Mouse (Mus musculus): ENCODE measurements around the gene Pxt1.
"Not testable (repeated sequence)": the region's sequence is repeated elsewhere in the genome, so short reads cannot be mapped to it uniquely, and the experiment has no call there.

Pxt1 gene

DNA sequence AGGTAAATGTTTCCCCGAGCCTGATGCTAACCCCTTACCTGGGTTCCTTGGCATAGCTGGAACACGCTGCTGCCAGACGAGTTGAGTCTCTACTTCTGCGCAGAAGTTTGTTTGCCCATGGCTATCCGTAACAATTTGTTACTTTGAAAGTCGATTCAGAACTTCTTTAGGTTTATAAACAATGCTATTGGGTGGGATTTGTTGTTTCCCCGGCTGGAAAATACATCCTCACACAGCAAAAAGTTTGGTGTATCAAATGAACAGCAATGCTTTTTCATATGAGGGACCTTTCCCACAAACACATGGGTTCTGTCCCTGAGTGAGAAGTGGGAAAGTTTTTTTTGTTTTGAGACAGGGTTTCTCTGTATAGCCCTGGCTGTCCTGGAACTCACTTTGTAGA, at the start of gene Pxt1:
Gene Pxt1 (minus strand): TSS at position 101 of the 400 bp plus-strand sequence.
- DNase-seq (ENCODE audit: low spot score) = no peak

- not testable (repeated sequence) for DNase-seq (ENCODE audit: low spot score)
Measured at GRCm38 (mm10) chr17:28993004-28993403, 49.4 kb upstream of the Pxt1 start.

DNA sequence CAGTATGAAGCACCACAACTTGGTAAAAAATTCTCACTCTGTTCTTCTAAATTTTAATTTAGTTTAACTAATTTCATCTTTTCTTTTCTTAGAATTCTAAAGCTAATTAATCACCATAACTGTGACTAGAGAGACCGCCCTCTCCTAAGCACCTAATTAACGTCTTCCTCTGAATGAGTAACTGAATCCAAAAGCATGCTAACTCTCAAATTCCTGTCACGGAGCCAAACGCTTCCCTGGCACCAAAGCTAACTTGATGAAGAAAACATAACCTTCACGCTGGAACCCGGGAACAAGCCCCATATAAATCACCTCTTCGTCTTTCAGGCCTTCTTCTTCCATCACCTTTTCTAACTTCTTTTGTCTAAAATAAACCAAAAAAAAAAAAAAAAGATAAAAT, 48.5 kb upstream of the Pxt1 start:
- no peak for DNase-seq (ENCODE audit: low spot score)

- DNase-seq (ENCODE audit: low spot score) = no peak
Measured at GRCm38 (mm10) chr17:28991286-28991685, 47.6 kb upstream of the Pxt1 start.

DNA sequence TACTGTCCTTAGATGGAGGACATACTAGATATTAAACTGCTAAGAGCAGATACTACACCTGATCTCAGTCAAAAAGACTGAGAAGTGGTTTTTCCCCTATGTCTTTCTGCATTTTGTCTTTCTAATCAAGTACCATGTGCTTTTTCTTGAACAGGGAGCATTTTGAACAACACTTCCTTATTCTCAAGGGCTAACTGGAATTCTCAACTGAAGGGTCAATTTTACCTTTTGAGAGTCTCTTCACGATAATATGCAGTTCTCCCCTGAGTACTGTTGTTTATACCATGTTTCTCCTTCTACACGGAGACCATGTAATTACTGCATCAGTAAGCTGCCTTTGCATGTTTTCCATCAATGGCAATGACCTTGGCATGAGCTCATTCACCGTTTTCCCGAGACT, 46.4 kb upstream of the Pxt1 start:
- DNase-seq (ENCODE audit: low spot score) = no peak

GRCm38 (mm10) chr17:28988996-28989395, 45.4 kb upstream of the Pxt1 start:
- DNase-seq (ENCODE audit: low spot score) = no peak

GRCm38 (mm10) chr17:28988291-28988690, 44.7 kb upstream of the Pxt1 start:
- no peak for DNase-seq (ENCODE audit: low spot score)

GRCm38 (mm10) chr17:28987713-28988112, 44.1 kb upstream of the Pxt1 start:
- no peak for DNase-seq (ENCODE audit: low spot score)

- no peak for DNase-seq (ENCODE audit: low spot score)
Measured at GRCm38 (mm10) chr17:28986833-28987232, 43.2 kb upstream of the Pxt1 start.

GRCm38 (mm10) chr17:28984724-28985420, 41.2 kb upstream of the Pxt1 start:
- no peak for DNase-seq (ENCODE audit: low spot score)

DNA sequence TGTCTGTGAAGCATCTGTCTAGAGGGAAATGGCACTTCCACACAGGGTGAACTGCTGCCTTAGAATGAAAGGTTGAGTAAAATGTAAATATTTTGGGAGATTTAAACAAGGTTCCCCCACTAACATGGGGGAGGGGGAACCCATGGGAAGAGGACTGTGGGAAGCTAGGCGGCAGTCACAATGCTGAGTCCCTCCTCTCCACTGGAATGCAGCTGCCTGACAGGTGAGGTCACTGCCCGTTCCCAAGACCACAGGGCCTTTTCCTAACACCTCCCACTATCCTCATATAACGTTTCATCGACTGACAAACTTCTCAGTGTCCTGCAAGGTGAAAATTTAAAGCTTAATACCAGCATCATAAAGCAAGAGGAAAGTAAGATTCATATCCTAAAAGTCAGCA, 39.0 kb upstream of the Pxt1 start:
- DNase-seq (ENCODE audit: low spot score) = no peak

DNA sequence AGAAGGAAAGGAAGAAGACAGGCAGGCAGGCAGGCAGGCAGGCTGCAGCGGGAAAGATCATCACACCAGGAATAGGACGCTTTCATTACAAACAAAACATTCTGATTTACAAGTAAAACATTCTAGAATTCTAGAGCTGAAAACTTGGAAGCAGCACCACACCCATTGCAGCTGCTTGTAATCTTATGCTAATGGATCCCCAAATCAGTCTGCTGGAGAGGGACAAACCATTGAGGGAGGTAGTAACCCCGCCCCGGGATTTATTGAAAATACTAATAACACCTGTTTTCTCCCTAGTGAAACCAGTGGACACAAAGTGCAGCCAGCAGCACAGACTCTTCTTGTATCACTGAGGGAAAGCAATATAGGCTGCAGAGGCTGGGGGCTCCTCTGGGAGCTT, 37.4 kb upstream of the Pxt1 start:
- DNase-seq (ENCODE audit: low spot score) = no peak

- DNase-seq (ENCODE audit: low spot score) = no peak
Measured at GRCm38 (mm10) chr17:28979091-28979490, 35.5 kb upstream of the Pxt1 start.

DNA sequence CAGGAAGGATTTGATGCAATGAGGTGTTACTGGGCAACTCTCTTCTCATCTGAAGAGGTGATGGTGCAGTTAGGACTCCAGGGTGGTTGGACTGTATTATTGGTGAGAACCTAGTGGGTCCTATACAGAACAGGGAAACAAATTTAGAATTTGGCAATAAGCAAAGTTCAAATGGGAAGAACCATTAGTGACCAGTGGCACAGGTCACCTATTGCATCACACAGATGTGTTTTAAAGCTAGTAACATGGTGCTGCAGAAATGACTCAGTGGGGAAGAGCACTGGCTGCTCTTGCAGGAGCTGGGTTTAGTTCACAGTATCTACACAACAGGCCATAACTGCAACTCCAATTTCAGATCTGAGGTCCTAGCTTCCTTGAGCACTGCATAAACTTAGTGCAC, 26.5 kb upstream of the Pxt1 start:
- no peak for DNase-seq (ENCODE audit: low spot score)

DNA sequence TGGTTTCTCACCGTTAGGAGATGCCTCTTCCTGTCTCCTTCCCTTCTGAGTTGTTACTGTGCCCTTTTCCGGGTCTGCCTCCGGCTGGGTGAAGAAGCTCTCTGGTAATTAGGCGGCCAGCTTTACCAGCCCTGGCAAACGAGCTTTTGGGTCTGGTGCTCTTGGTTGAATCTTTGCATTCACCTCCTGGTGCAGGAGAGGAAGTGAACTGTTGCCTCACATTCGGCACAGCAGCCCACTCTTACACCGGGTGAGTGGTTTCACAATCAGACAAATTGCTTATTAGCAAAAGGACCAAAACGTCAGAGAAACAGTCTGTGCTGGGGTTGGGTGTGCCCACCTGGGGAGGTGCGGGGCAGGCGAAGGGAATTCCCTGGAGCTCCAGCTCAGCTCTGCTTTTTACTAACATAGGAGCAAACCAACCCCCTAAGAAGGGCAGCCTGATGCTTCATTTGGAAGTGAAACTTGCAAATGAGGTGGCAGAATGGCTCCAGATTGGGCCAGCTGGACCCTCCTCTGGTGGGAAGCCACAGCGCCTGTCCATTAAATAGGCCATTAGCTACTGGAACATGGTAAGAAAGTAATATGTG, 23.5 kb upstream of the Pxt1 start:
- no peak for DNase-seq (ENCODE audit: low spot score)

GRCm38 (mm10) chr17:28961596-28961995, 18.0 kb upstream of the Pxt1 start:
- no peak for DNase-seq (ENCODE audit: low spot score)

DNA sequence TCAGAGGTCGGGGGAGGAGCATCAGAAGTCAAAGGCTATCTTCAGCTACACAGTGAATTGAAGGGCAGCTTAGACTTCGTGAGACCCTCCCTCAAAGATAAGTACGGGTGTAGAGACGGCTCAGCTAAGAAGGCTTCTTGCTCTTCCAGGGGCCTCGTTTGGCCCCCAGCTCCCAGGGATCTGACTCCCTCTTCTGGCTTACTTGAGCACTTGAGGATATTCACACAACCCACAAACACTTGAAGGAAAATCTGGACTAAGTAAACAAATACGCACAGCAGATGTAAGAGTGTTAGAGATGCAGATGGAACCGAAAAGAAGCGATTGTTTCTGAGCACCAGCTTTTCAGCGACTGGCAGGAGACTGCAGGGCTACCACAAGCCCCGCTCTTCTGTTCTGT, 17.0 kb upstream of the Pxt1 start:
- DNase-seq (ENCODE audit: low spot score) = no peak

DNA sequence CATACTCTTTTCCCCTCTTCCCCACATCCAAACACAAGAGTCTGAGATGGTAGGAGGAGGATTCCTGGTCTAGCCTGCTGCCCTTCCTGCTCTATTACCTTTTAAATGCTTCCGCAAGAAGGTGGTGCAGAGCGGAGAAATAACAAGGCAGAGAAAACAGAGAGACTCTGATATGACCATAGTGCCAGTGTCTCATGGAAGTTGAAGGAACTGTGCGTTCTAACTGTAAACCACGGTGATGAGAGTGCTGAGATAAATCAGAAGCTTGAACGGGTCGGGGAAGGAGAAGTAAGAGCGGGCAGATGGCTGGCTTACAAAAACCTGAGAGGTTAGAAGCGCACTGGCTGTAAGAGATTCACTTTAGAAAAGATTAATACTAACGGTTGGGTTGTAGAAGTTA, 10.8 kb upstream of the Pxt1 start:
- no peak for DNase-seq (ENCODE audit: low spot score)

GRCm38 (mm10) chr17:28953251-28953650, 9.6 kb upstream of the Pxt1 start:
- no peak for DNase-seq (ENCODE audit: low spot score)

DNA sequence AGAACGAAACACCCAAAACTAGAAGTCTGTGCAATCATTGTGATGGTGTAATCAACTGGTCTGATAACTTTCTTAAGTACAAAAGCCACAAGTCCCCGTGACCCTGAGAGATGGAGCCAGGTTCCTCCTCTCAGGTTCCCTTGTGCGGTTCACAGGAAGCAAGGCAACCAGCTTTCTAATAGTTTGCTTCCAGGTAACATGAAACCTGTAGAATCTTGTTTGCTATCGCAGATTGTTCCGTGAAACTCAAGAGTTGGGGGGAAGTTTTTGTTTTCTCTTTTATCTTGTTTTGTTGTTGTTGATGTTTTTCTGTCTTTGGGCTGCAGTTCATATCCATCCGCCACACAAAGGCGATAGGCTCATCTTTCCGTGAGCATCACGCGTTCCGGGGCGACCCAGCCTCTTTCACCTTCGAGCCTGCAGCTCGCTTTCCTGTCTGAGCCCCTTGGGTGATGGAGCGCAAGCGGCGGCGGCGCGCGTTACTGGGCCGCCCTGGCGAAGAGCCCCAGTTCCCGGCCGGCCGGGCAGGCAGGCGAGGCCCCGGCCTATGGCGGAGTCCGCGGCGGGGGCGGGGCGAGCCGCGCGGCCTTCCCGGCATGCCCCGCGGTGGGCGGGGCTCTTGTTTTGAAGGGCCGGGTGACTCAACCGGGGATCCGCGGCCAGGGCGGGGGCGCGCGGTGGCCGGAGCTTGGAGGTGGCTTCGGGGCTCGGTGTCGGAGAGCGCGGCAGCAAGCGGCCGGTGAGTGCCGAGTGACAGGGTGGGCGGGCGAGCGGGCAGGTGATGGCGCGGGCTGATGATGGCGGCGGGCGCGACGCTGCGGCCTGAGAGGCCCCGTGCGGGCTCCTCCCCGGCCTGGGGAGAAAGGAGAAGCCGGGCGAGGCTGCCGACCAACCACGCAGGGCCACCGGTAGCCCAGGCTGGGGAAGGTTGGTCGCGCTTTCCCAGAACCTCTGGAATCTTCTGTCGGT, 8.5 kb upstream of the Pxt1 start, which contains the start of gene Kctd20:
Gene Kctd20 (plus strand): TSS at position 120 of the 969 bp plus-strand sequence.
- DNase-seq (ENCODE audit: low spot score) = peak; percentile 86

DNA sequence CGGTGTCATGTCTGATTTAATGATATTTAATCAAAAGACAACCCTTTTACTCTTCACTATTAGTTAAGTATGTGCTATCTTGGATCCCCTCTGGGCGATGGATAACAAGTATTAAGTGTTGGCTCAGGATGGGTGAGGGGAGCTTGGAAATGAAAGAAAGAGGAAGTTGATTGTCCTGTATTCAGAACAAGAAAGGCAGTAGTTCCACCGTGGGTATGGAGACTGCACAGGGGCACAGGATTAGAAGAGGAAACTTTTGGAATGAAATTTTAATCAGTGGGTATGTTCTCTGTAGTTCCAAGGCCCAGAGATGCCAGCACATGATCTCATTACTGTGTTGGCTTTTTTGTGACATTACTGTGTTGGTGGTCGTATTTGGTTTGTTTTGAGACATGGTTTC, 7.1 kb upstream of the Pxt1 start:
- no peak for DNase-seq (ENCODE audit: low spot score)

DNA sequence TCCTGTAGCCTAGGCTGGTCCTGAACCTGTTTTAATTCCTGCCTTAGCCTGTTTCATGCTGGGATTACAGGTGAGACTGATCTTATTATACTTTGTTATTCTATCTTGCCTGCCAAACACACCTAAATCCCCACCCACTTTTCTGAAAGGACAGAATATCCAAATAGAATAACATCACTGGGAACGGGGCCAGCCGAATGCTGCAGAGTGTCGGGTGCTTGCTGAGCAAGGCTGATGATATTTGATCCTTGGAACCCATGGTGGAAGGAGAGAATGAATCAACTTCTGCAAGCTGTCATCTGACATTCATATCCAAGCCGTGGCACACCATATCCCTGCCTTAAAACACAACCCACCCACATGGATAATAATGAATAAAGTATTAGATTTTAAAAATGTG, 5.0 kb upstream of the Pxt1 start:
- no peak for DNase-seq (ENCODE audit: low spot score)
